In the genomic region with DNA sequence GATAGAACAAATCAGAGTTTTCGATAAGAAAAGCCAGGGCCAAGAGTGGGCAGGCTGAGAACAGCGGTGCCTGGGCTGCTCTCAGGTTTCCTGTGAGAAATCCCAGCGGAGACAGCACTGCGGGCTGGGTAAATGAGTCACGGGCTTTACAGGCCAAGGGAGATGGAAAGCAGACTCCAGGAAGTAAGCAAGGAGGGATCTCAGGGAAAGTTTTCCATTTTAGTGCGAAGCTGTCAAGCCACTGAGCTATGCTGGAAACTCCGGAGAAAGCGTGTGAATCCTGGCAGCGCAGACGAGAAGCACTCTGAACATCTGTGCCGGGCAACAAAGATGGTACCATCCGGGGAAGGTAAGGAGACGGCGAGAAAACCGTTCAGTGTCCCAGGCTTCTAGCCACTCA, we compare ENCODE assay signal across 8 mouse cellular contexts. TPM values are rescaled to one million over a fixed set of nuclear protein-coding genes. Genes with fewer than 3 reads are reported as not detected.
A peak's percentile ranks its signal among the peaks of the same experiment; 100 is the strongest.
DNase-seq lines count a peak whose midpoint lies in the region; ATAC-seq and TF ChIP-seq lines count a peak whose summit lies in the region.
"Had no signal": no experiment of that assay in that cellular context is flagged by ENCODE, and none has a peak within 500 bp of the region (broad histone marks: within the 10 kb centered on the region; RNA-seq: fewer than 3 reads in every experiment).

No protein-coding gene starts in this region.

- peak overlapping the region; percentile 90 for H3K27ac ChIP-seq in intestine, embryonic 14.5 days (ENCODE audit: low read depth)
- no peak overlapping the region for H3K27ac ChIP-seq in midbrain, embryonic 16.5 days (ENCODE audit: low read length)
- no peak overlapping the region for H3K27ac ChIP-seq in forebrain, embryonic 12.5 days

- H3K4me3 ChIP-seq in C2C12 (ENCODE audit: insufficient read depth, poor library complexity, severe bottlenecking) = peak overlapping the region; percentile 33
- peak overlapping the region; percentile 31 for H3K4me3 ChIP-seq in intestine, embryonic 14.5 days (ENCODE audit: low read depth, low read length)
- no peak overlapping the region for H3K4me3 ChIP-seq in midbrain, embryonic 16.5 days (ENCODE audit: low read depth, low read length)
- H3K4me3 ChIP-seq in forebrain, embryonic 12.5 days (replicated peaks) = no peak overlapping the region

- peaks cover 17% of the 10 kb centered on the region for H3K4me1 ChIP-seq in intestine, embryonic 14.5 days (replicated peaks; ENCODE audit: control insufficient read depth, insufficient read depth, low read length)
- no peaks in the 10 kb centered on the region; the same call in 1 of the 2 replicates for H3K4me1 ChIP-seq in midbrain, embryonic 16.5 days (ENCODE audit: control insufficient read depth, insufficient read depth, low read length)
- peaks cover 11% of the 10 kb centered on the region for H3K4me1 ChIP-seq in forebrain, embryonic 12.5 days

- DNase-seq in NIH3T3 (ENCODE audit: low read depth) = peak; percentile 94
- DNase-seq in gastrocnemius, postnatal 25 days = peak; percentile 49
- DNase-seq in intestine, embryonic 14.5 days (ENCODE audit: low spot score) = peak; percentile 79
- no peak for DNase-seq in layer of hippocampus, adult 9-10 months (ENCODE audit: low spot score)

- no peaks in the 10 kb centered on the region for H3K9me3 ChIP-seq in intestine, embryonic 14.5 days (ENCODE audit: control insufficient read depth, low read length)
- H3K9me3 ChIP-seq in midbrain, embryonic 16.5 days (replicated peaks; ENCODE audit: control insufficient read depth, low read length, poor library complexity, severe bottlenecking) = no peaks in the 10 kb centered on the region
- no peaks in the 10 kb centered on the region for H3K9me3 ChIP-seq in forebrain, embryonic 12.5 days

- peak; percentile 76 for ATAC-seq in intestine, embryonic 14.5 days (replicated peaks; ENCODE audit: low FRiP score, low TSS enrichment, low read depth)
- ATAC-seq in midbrain, embryonic 16.5 days = no peak
- ATAC-seq in forebrain, embryonic 12.5 days (ENCODE audit: low FRiP score) = no peak

- TF ChIP-seq CTCF in C2C12 (IDR thresholded peaks at IDR 0.05; ENCODE audit: control insufficient read depth, insufficient read depth, insufficient read length) = no peak

- peak overlapping the region; percentile 33 for H3ac ChIP-seq in C2C12 (ENCODE audit: control insufficient read depth, insufficient read length, low read depth)

- peak overlapping the region; percentile 50 for H3K4me2 ChIP-seq in intestine, embryonic 14.5 days (ENCODE audit: low read length)
- H3K4me2 ChIP-seq in midbrain, embryonic 16.5 days (ENCODE audit: low read length) = no peak overlapping the region
- H3K4me2 ChIP-seq in forebrain, embryonic 12.5 days = no peak overlapping the region

- H3K9ac ChIP-seq in intestine, embryonic 14.5 days (ENCODE audit: low read length) = peak overlapping the region; percentile 43
- H3K9ac ChIP-seq in midbrain, embryonic 16.5 days (ENCODE audit: low read depth, low read length) = peak overlapping the region; percentile 44; the same call in 1 of the 2 replicates
- H3K9ac ChIP-seq in forebrain, embryonic 12.5 days = no peak overlapping the region

- H3K79me2 ChIP-seq in C2C12 (ENCODE audit: control insufficient read depth, insufficient read depth) = peaks cover 14% of the 10 kb centered on the region

- no peaks in the 10 kb centered on the region for H3K27me3 ChIP-seq in C2C12 (ENCODE audit: control insufficient read depth, insufficient read depth, insufficient read length)
- H3K27me3 ChIP-seq in intestine, embryonic 14.5 days (replicated peaks; ENCODE audit: control insufficient read depth, insufficient read depth, low read length) = no peaks in the 10 kb centered on the region
- H3K27me3 ChIP-seq in midbrain, embryonic 16.5 days (ENCODE audit: control insufficient read depth, insufficient read depth, low read depth, low read length) = no peaks in the 10 kb centered on the region
- H3K27me3 ChIP-seq in forebrain, embryonic 12.5 days = peaks cover 18% of the 10 kb centered on the region; the same call in 1 of the 2 replicates

- no peaks in the 10 kb centered on the region for H3K36me3 ChIP-seq in C2C12 (ENCODE audit: control insufficient read depth, insufficient read depth)
- H3K36me3 ChIP-seq in intestine, embryonic 14.5 days (ENCODE audit: control insufficient read depth, insufficient read depth, low read length) = no peaks in the 10 kb centered on the region
- H3K36me3 ChIP-seq in midbrain, embryonic 16.5 days (ENCODE audit: control insufficient read depth, insufficient read depth, low read length) = no peaks in the 10 kb centered on the region
- no peaks in the 10 kb centered on the region for H3K36me3 ChIP-seq in forebrain, embryonic 12.5 days (replicated peaks)

- WGBS in intestine, embryonic 14.5 days = 6% methylated on average over 15 of the region's 15 CpGs
- WGBS in midbrain, embryonic 16.5 days = 29% methylated on average over 15 of the region's 15 CpGs
- WGBS in forebrain, embryonic 12.5 days = 30% methylated on average over 15 of the region's 15 CpGs

- H3K79me3 ChIP-seq in C2C12 (ENCODE audit: low read depth) = no peaks in the 10 kb centered on the region

TF ChIP-seq in C2C12, 6 proteins besides CTCF, POLR2A, EP300 and RAD21:
- TF ChIP-seq USF1 (IDR thresholded peaks at IDR 0.05; ENCODE audit: low read depth) = no peak
- no peak for TF ChIP-seq MYOG (IDR thresholded peaks at IDR 0.05; ENCODE audit: control insufficient read depth, extremely low read depth, insufficient read length)
- TF ChIP-seq FOSL1 (IDR thresholded peaks at IDR 0.05; ENCODE audit: insufficient read depth, low read length, poor library complexity, severe bottlenecking) = no peak
- TF ChIP-seq MYOD1 (IDR thresholded peaks at IDR 0.05; ENCODE audit: control insufficient read depth, insufficient read length, low read depth) = no peak
- TF ChIP-seq CEBPB (IDR thresholded peaks at IDR 0.05; ENCODE audit: low read depth) = no peak
- TF ChIP-seq MAX (IDR thresholded peaks at IDR 0.05) = no peak

RNA-seq across cellular contexts. Expression of gene Ripor1, which starts 11.2 kb away (rescaled TPM):
- 28.7 TPM for polyA plus RNA-seq in C2C12 (2012; fragmentation: generic; extraction: Trizol)
- 10 to 100 TPM; 15.5 to 19.6 TPM for total RNA-seq in gastrocnemius, postnatal 25 days (2021)
- polyA plus RNA-seq in intestine, embryonic 14.5 days (2014; fragmentation: Nextera tagmentation; extraction: Ambion mirVana) = 19.1 and 20.2 TPM in 2 replicates
- 33.8 and 35.2 TPM in 2 replicates for polyA plus RNA-seq in midbrain, embryonic 16.5 days (2015; fragmentation: Nextera tagmentation; extraction: Ambion mirVana)
- polyA plus RNA-seq in forebrain, embryonic 12.5 days (2016; fragmentation: Nextera tagmentation; extraction: Ambion mirVana) = 17.3 and 18.8 TPM in 2 replicates

RNA-seq across cellular contexts. Expression of gene Atp6v0d1, which starts 28.0 kb away (rescaled TPM):
- polyA plus RNA-seq in C2C12 (2012; fragmentation: generic; extraction: Trizol) = 95.1 TPM
- 10 to 100 TPM; 41.7 to 45.1 TPM for total RNA-seq in gastrocnemius, postnatal 25 days (2021)
- 72.7 and 78.5 TPM in 2 replicates for polyA plus RNA-seq in intestine, embryonic 14.5 days (2014; fragmentation: Nextera tagmentation; extraction: Ambion mirVana)
- 226 and 244 TPM in 2 replicates for polyA plus RNA-seq in midbrain, embryonic 16.5 days (2015; fragmentation: Nextera tagmentation; extraction: Ambion mirVana)
- 94.3 and 95.4 TPM in 2 replicates for polyA plus RNA-seq in forebrain, embryonic 12.5 days (2016; fragmentation: Nextera tagmentation; extraction: Ambion mirVana)

RNA-seq across cellular contexts. Expression of gene Ctcf, which starts 42.5 kb away (rescaled TPM):
- polyA plus RNA-seq in C2C12 (2012; fragmentation: generic; extraction: Trizol) = 30.2 TPM
- 10 to 100 TPM; 29.2 to 29.6 TPM for total RNA-seq in gastrocnemius, postnatal 25 days (2021)
- polyA plus RNA-seq in intestine, embryonic 14.5 days (2014; fragmentation: Nextera tagmentation; extraction: Ambion mirVana) = 93.3 and 95.1 TPM in 2 replicates
- 93.8 and 100 TPM in 2 replicates for polyA plus RNA-seq in midbrain, embryonic 16.5 days (2015; fragmentation: Nextera tagmentation; extraction: Ambion mirVana)
- 163 and 165 TPM in 2 replicates for polyA plus RNA-seq in forebrain, embryonic 12.5 days (2016; fragmentation: Nextera tagmentation; extraction: Ambion mirVana)

RNA-seq across cellular contexts. Expression of gene Agrp, which starts 43.3 kb away (rescaled TPM):
- polyA plus RNA-seq in C2C12 (2012; fragmentation: generic; extraction: Trizol) = 0.18 TPM
- 1 to 10 TPM in 1 of 2 experiments, not detected in 1; 1.7 TPM for total RNA-seq in gastrocnemius, postnatal 25 days (2021)
- 1.1 and 1.5 TPM in 2 replicates for polyA plus RNA-seq in intestine, embryonic 14.5 days (2014; fragmentation: Nextera tagmentation; extraction: Ambion mirVana)
- polyA plus RNA-seq in midbrain, embryonic 16.5 days (2015; fragmentation: Nextera tagmentation; extraction: Ambion mirVana) = 1.4 TPM in 2 replicates
- 0.61 and 1.2 TPM in 2 replicates for polyA plus RNA-seq in forebrain, embryonic 12.5 days (2016; fragmentation: Nextera tagmentation; extraction: Ambion mirVana)
- total RNA-seq: common myeloid progenitor, adult 5-6 weeks had no signal

Comparison
In these comparisons a context has a peak if more than half of its experiments do, and no peak if none do; other contexts are left out.
1. H3K4me3 ChIP-seq: peak in C2C12 (single experiment) and intestine, embryonic 14.5 days (single experiment); none in midbrain, embryonic 16.5 days (single experiment) and forebrain, embryonic 12.5 days (single experiment).